Mouse (Mus musculus): ENCODE measurements around the gene Klhl5.

Klhl5 gene

DNA sequence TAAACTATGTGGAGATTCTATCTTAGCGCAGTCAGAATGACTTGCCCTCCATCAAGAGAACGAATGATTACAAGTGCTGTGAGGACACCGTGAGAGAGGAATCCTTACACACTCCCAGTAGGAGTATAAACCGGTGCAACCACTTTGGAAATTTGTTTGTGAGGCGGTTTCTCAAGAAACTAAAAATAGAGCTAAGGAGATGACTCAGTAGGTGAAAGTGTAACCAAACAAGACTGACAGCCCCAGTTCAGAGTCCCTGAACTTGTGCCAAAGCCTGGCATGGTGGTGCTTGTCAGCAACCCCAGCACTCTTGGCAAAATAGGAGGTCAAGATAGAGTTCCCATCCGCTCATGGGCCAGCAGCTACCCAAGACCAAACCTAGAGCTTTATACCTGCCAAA, 20.8 kb upstream of the Klhl5 start:
- Histone ChIP-seq H3K27me3 (ENCODE audit: control insufficient read depth, insufficient read depth, low read length, poor library complexity, severe bottlenecking) (no peaks in the 10 kb centered on the region), H3K36me3 (ENCODE audit: control insufficient read depth, insufficient read depth, low read length, poor library complexity, severe bottlenecking) (no peaks in the 10 kb centered on the region)
- DNase-seq (ENCODE audit: low read depth, low spot score), result no peak

DNA sequence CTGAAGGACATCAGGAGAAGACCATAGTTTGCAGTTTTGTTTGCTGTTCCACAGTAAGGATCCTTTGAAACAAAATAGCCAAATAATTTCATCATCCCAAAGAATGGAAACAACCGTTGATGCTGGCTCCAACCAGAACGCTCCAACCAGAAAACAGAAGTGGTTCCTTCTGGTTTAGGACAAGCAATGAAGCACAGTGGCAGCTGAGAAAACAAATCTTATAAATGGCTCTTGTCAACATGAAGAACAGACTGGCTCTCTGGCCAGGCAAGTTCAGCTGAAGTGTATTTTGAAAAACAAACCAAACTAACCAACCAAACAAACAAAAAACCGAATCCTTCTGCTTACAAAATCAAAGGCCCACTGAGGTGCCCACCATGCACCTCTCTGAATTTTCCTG, 17.6 kb upstream of the Klhl5 start:
- H3K36me3 ChIP-seq (ENCODE audit: control insufficient read depth, insufficient read depth, low read length, poor library complexity, severe bottlenecking), result no peaks in the 10 kb centered on the region
- H3K27me3 ChIP-seq (ENCODE audit: control insufficient read depth, insufficient read depth, low read length, poor library complexity, severe bottlenecking), result no peaks in the 10 kb centered on the region
- no peak for DNase-seq (ENCODE audit: low read depth, low spot score)

DNA sequence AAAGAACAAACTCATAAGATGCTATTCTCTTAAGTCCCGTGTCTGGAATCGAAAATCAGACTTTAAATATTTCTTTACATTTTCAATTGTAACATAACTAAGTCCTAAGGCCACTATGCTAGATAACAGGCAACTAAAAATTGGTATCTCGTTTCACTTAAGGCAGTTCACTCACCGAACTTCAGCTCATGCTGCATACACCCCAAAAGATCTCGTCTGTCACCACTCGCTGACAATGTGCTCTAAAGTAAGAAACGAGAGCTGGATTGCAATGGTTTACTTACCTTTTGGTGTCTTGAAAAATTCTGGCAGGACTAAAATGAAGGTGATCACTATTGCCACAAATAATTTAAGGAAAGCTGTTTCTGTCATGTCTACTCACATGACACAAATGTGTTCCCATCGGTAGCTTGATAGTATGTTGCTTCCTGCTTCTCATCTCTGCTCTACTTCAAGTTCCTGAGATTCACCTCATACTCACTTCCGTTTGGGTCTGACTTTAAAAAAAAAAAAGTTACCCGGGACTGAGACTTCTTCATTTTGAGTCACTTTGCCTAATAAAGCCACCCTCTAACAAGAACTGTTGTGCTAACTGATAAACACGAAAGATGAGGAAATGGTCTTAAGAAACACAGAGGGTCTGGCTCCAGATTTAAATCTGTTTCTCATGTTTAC, 16.0 kb upstream of the Klhl5 start:
- Histone ChIP-seq H3K36me3 (ENCODE audit: control insufficient read depth, insufficient read depth, low read length, poor library complexity, severe bottlenecking) (no peaks in the 10 kb centered on the region), H3K27me3 (ENCODE audit: control insufficient read depth, insufficient read depth, low read length, poor library complexity, severe bottlenecking) (no peaks in the 10 kb centered on the region)
- peak; percentile 75 for DNase-seq (ENCODE audit: low read depth, low spot score)

DNA sequence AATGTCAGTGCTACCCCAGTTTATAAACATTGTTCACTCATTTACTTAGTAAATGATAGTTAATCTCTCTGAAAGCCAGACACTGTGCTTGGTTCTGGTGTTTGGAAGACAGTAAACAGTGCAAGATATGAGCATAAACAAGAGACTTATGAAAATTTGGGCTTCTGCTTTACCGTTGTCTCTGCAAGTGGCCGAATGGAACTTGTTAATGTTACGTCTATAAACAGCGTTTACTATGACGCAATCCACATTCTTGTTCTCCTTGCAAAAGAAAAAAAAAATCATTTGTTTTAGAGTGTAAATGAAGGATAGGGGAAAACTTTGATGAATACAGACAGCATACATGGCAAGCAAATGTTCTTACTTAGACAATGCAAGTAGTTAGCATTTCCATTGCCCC, 15.4 kb upstream of the Klhl5 start, which contains the start of gene Tmem156:
Gene Tmem156 (minus strand): TSS at position 212 of the 400 bp plus-strand sequence.
- Histone ChIP-seq H3K27me3 (ENCODE audit: control insufficient read depth, insufficient read depth, low read length, poor library complexity, severe bottlenecking) (no peaks in the 10 kb centered on the region), H3K36me3 (ENCODE audit: control insufficient read depth, insufficient read depth, low read length, poor library complexity, severe bottlenecking) (no peaks in the 10 kb centered on the region)
- DNase-seq (ENCODE audit: low read depth, low spot score), result no peak

DNA sequence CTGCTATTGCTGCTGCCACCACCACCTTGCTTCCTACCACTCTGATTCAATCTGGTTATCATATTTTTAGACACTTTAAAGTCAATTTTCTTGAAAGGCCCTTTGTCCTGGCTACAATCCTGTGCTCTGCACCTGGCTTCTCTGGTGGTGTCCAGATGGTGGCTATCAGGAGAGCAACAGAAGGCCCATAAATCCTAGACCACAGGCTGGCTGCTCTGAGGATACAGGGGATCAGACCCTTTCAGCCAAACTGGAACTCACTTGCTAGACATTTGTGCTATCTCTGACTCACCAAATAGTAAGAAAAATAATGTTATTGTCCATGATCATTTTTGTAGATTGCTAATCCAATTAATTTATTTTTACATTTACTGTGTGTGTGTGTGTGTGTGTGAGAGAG, 13.6 kb upstream of the Klhl5 start:
- no peaks in the 10 kb centered on the region for H3K27me3 ChIP-seq (ENCODE audit: control insufficient read depth, insufficient read depth, low read length, poor library complexity, severe bottlenecking)
- no peak for DNase-seq (ENCODE audit: low read depth, low spot score)
- H3K36me3 ChIP-seq (ENCODE audit: control insufficient read depth, insufficient read depth, low read length, poor library complexity, severe bottlenecking), result no peaks in the 10 kb centered on the region

DNA sequence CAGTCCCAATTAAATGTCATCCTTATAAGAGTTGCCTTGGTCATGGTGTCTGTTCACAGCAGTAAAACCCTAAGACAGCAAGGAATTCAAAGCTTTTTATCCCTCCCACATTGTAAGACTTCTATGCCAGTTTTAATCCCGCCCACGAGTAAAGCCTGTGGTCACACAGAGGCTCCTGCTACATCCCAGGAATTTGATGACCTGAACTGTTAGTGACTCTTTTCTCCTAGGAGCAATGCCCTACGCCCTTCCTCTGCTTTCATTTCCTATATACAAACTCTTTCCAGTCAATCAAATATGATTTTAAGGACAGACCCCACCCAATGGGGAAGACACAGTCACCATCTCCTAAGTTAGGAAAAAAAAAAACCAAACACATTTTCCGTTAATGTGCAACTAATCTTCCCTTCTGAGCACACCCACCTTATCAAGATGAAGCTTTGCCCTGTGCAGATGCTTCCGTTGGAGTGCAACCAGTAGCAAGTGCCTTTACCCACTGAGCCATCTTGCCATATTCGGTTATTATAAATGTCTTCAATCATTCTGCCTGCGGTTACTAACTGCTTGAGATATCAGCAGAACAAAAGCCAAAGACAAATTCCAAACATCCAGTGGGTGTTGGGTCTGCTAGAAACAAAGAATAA, 12.3 kb upstream of the Klhl5 start:
- H3K27me3 ChIP-seq (ENCODE audit: control insufficient read depth, insufficient read depth, low read length, poor library complexity, severe bottlenecking), result no peaks in the 10 kb centered on the region
- no peak for DNase-seq (ENCODE audit: low read depth, low spot score)
- no peaks in the 10 kb centered on the region for H3K36me3 ChIP-seq (ENCODE audit: control insufficient read depth, insufficient read depth, low read length, poor library complexity, severe bottlenecking)

DNA sequence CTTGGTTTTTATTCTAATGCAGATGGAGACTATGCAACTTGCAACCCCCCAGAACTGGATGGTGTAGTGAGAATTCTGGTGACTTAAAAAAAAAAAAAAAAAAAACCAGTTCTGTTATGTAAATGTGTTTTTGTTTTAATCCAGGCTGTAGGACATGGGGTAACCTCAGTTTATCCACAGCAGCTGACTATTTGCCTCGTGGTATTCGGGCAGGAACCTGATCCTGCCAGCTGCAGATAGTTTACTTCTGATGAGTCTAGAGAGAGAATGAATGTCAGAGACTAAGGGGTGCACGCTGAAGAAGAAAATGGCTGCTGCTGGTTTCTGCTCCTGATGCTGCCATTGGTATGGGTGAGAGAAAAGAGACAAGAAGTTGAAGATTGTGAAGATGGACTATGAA, 11.3 kb upstream of the Klhl5 start:
- no peaks in the 10 kb centered on the region for H3K36me3 ChIP-seq (ENCODE audit: control insufficient read depth, insufficient read depth, low read length, poor library complexity, severe bottlenecking)
- DNase-seq (ENCODE audit: low read depth, low spot score), result no peak
- no peaks in the 10 kb centered on the region for H3K27me3 ChIP-seq (ENCODE audit: control insufficient read depth, insufficient read depth, low read length, poor library complexity, severe bottlenecking)

DNA sequence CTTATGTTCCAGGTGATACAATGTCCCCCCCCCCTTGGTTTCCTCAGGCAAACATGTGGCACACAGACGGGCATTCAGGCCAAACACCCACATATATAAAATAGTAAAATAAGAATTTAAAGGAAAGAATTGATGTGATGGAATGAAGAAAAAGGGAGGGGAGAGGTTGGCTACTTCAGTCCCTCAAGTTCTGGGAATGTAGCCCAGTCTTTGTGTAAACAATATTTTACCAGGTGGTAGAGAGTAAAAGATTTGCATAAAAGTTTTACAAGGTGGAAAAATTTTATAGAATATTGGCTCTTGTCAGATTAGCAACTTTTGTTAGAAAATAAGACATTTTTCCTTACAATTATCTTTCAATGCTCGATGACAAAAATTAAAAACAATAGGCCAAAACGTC, 10.5 kb upstream of the Klhl5 start:
- Histone ChIP-seq H3K36me3 (ENCODE audit: control insufficient read depth, insufficient read depth, low read length, poor library complexity, severe bottlenecking) (no peaks in the 10 kb centered on the region), H3K27me3 (ENCODE audit: control insufficient read depth, insufficient read depth, low read length, poor library complexity, severe bottlenecking) (no peaks in the 10 kb centered on the region)
- no peak for DNase-seq (ENCODE audit: low read depth, low spot score)

DNA sequence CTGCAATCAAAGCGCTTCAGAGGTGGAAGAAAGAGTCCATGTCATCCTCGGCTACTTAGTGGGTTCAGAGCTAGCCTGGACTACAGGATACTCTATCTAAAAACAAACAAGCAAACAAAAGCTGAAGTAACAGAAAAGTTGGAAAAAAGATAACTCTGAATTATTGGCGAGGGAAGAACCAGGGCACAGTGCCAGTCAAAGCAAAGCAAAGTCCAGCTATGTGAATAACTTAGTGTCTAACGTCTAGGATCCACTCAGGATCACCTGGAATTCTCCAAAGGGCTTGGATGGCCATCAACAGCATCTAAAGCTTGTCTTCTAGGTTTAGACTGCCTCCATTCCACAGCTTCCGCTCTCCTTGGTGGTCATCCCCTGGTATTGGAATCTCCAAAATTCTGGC, 9.9 kb upstream of the Klhl5 start:
- no peak for DNase-seq (ENCODE audit: low read depth, low spot score)
- Histone ChIP-seq H3K27me3 (ENCODE audit: control insufficient read depth, insufficient read depth, low read length, poor library complexity, severe bottlenecking) (no peaks in the 10 kb centered on the region), H3K36me3 (ENCODE audit: control insufficient read depth, insufficient read depth, low read length, poor library complexity, severe bottlenecking) (no peaks in the 10 kb centered on the region)

DNA sequence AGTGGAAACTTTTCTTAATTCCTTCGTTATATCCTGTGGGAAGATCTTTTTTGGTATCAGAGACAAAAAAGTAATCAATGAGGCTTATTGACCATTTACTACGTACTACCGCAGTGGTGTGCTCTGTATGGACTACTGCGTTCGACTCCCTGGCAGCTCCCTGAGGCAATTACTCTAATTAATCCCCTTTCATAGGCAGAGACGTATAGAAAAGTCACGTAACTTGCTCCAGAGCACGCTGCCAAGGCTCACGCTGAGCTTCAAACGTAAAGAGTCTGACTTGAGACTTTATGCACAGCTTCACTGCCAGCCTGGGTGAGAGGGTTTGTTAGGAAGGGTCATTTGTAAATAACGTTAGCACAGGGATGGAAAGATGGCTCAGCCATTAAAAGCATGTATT, 7.3 kb upstream of the Klhl5 start:
- H3K36me3 ChIP-seq (ENCODE audit: control insufficient read depth, insufficient read depth, low read length, poor library complexity, severe bottlenecking), result no peaks in the 10 kb centered on the region
- no peak for DNase-seq (ENCODE audit: low read depth, low spot score)
- H3K27me3 ChIP-seq (ENCODE audit: control insufficient read depth, insufficient read depth, low read length, poor library complexity, severe bottlenecking), result no peaks in the 10 kb centered on the region

DNA sequence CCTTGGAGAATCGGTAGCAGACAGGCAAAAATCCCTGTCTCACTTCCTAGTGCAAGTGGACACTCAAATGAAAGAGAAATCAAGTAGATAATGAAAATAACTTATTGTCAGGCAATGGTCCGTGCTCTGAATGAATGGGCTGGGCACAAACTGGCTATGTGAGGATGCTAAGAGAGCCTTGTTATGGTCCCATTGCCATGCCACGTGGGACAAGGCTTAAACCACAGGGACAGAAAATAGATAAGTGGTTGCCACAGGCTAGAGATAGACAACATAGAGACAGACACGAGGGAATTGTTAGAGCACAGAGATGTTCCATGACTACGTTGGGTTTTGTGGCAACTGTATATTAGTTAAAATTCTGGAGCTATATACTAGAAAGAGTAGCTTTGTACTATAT, 6.1 kb upstream of the Klhl5 start:
- no peaks in the 10 kb centered on the region for H3K36me3 ChIP-seq (ENCODE audit: control insufficient read depth, insufficient read depth, low read length, poor library complexity, severe bottlenecking)
- H3K27me3 ChIP-seq (ENCODE audit: control insufficient read depth, insufficient read depth, low read length, poor library complexity, severe bottlenecking), result no peaks in the 10 kb centered on the region
- no peak for DNase-seq (ENCODE audit: low read depth, low spot score)

DNA sequence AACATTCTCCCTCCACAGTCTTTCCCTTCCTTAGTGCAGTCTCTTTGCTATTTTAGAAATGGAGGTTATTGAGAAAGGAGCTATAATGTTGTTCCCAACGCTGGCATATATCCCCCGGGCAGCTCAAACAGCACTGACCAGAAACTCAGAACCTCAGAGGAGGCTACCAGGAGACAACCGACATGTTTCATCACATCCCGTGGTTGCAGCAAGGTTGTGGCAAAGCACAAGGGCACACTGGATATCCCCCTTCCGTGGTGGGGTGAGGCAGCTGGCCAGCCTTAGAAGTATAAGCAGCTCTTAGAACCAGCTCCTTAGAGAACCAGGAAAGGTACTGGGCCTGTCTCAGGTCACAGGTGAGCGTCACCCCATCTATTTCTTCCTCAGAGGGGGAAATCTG, 5.7 kb upstream of the Klhl5 start:
- no peaks in the 10 kb centered on the region for H3K36me3 ChIP-seq (ENCODE audit: control insufficient read depth, insufficient read depth, low read length, poor library complexity, severe bottlenecking)
- H3K27me3 ChIP-seq (ENCODE audit: control insufficient read depth, insufficient read depth, low read length, poor library complexity, severe bottlenecking), result no peaks in the 10 kb centered on the region
- no peak for DNase-seq (ENCODE audit: low read depth, low spot score)

DNA sequence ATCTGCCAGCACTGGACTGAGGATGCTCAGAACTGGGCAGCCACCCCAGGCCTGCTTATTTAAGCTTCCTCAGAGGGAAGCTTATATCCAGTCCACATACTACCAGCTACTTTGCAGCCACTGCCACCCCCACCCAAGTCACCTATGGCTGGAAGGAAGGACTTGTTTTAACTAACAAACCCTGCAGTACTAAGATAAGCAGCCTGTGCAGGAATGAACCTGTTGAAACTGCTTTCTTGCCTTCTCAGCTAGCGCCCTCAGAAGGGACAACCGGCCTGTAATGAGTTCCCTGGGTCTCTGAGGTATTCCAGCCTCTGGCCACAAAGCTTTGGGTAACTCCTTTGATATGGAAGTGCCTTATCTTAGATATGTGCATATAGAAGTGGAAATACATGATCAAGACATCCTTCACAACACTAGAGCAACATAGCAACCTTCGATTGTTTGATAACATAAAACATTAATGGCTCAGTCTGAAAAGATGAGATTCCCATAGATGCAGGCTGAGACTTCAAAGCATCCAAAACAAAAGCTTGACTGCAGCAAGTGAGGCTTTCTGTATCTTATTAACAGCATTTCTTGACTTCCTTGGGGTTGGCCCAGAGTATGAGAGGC, 5.2 kb upstream of the Klhl5 start:
- H3K36me3 ChIP-seq (ENCODE audit: control insufficient read depth, insufficient read depth, low read length, poor library complexity, severe bottlenecking), result no peaks in the 10 kb centered on the region
- no peaks in the 10 kb centered on the region for H3K27me3 ChIP-seq (ENCODE audit: control insufficient read depth, insufficient read depth, low read length, poor library complexity, severe bottlenecking)
- DNase-seq (ENCODE audit: low read depth, low spot score), result no peak

DNA sequence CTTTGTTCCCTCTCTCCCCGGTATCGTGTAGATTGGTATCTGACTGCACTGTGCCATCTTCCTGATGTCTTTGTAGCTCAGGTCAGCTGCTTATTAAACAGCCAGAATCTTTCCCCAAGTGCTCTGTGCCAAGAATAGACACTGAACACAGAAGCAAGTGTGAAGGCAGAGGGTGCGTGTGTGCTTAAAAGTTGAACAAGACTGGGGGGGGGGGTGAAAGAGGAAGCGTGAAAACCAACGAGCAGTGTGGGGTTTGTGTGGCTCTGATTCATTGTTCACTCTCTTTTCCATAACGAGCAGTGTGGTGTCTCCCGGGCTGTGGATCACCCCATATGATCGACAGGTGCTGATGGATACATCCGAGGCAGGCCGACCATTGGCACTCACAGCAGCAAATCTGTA, 4.7 kb upstream of the Klhl5 start:
- H3K36me3 ChIP-seq (ENCODE audit: control insufficient read depth, insufficient read depth, low read length, poor library complexity, severe bottlenecking), result no peaks in the 10 kb centered on the region
- peak; percentile 63 for DNase-seq (ENCODE audit: low read depth, low spot score)

DNA sequence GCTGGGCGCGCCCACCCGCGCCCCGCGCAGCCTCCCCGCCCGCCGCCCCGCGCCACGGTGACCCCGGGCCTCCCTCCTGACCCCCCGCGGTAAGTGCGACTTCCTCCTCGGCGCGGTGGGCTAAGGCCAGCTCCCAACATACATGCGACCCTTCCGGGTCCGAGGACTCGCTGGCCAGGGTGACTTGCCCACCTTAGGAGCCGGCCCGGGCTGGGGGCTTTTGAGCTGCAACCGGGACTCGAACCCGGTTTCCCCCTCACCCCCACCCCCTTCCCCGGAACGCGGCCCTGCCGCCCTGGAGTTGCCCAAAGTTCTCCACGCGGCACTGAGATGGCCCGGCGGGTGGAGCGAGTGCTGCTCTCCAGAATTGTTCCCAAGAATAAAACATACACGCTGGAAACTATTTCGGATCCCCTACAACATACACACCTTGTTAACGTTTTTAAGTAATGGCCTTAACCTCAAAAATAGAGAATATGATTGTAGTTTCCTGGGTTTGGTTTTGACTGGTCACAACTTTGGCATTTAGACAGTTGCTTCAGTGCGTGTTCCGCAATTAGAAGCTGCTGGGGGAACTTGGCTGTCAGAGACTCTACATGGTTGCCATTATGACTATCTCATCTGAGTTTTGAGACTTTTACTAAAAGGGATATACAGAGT, 564 bp downstream of the Klhl5 start:
- H3K36me3 ChIP-seq (ENCODE audit: control insufficient read depth, insufficient read depth, low read length, poor library complexity, severe bottlenecking), result no peaks in the 10 kb centered on the region
- H3K27me3 ChIP-seq (ENCODE audit: control insufficient read depth, insufficient read depth, low read length, poor library complexity, severe bottlenecking), result no peaks in the 10 kb centered on the region; the same call in 1 of the 2 replicates
- DNase-seq (ENCODE audit: low read depth, low spot score), result peak; percentile 47

More for the DNA sequence above, 4.7 kb upstream of the Klhl5 start:
- no peaks in the 10 kb centered on the region for H3K27me3 ChIP-seq (ENCODE audit: control insufficient read depth, insufficient read depth, low read length, poor library complexity, severe bottlenecking)
